In genomic region chr3:142440191-142440590, GRCm38 (mm10) we compare ENCODE assay signal across 12 mouse cellular contexts. TPM values are rescaled to one million over a fixed set of nuclear protein-coding genes. Genes with fewer than 3 reads are reported as not detected.
DNase-seq lines count a peak whose midpoint lies in the region; ATAC-seq lines count a peak whose summit lies in the region.
"Had no signal": no experiment of that assay in that cellular context is flagged by ENCODE, and none has a peak within 500 bp of the region (broad histone marks: within the 10 kb centered on the region; RNA-seq: fewer than 3 reads in every experiment).

No protein-coding gene starts in this region.

- no peaks in the 10 kb centered on the region for H3K27me3 ChIP-seq in kidney, embryonic 16.5 days (ENCODE audit: insufficient read depth, low read length)
- H3K27me3 ChIP-seq in heart, embryonic 16.5 days (ENCODE audit: control insufficient read depth, insufficient read depth, low read length), result no peaks in the 10 kb centered on the region
- H3K27me3 ChIP-seq in hindbrain, embryonic 11.5 days (ENCODE audit: control insufficient read depth, insufficient read depth, low read length), result no peaks in the 10 kb centered on the region

- DNase-seq in kidney, postnatal 10 days, result no peak
- peak; percentile 80 for DNase-seq in Muller cell, postnatal 12 days (ENCODE audit: inconsistent ontology term)
- DNase-seq in right cerebral cortex, postnatal 25 days, result no peak
- DNase-seq in hindbrain, embryonic 11.5 days (ENCODE audit: low spot score), result no peak
- DNase-seq: cerebellum, adult 11-12 months; forebrain, postnatal 0 days; right cerebral cortex, postnatal 4 days had no signal

- no peaks in the 10 kb centered on the region for H3K9me3 ChIP-seq in kidney, embryonic 16.5 days (ENCODE audit: low read length)
- H3K9me3 ChIP-seq in heart, embryonic 16.5 days (replicated peaks; ENCODE audit: control insufficient read depth, low read length), result no peaks in the 10 kb centered on the region
- H3K9me3 ChIP-seq in hindbrain, embryonic 11.5 days (ENCODE audit: control insufficient read depth, low read length), result no peaks in the 10 kb centered on the region
- H3K9me3 ChIP-seq: liver, embryonic 15.5 days; megakaryocyte, embryonic 14.5 days had no signal

- WGBS in kidney, embryonic 16.5 days, result 31% methylated on average over 4 of the region's 4 CpGs
- WGBS in heart, embryonic 16.5 days, result 9% methylated on average over 4 of the region's 4 CpGs
- WGBS in hindbrain, embryonic 11.5 days, result 69% methylated on average over 4 of the region's 4 CpGs

- H3K36me3 ChIP-seq in kidney, embryonic 16.5 days (ENCODE audit: insufficient read depth, low read length), result no peaks in the 10 kb centered on the region
- no peaks in the 10 kb centered on the region for H3K36me3 ChIP-seq in heart, embryonic 16.5 days (ENCODE audit: control insufficient read depth, insufficient read depth)
- H3K36me3 ChIP-seq in hindbrain, embryonic 11.5 days (ENCODE audit: control insufficient read depth, insufficient read depth, low read length), result no peaks in the 10 kb centered on the region
- H3K36me3 ChIP-seq: liver, embryonic 15.5 days had no signal

- peak overlapping the region; percentile 31; the same call in 1 of the 2 replicates for H3K4me2 ChIP-seq in kidney, embryonic 16.5 days (replicated peaks; ENCODE audit: low read depth, low read length)
- H3K4me2 ChIP-seq in heart, embryonic 16.5 days (ENCODE audit: low read depth, low read length), result peak overlapping the region; percentile 56
- no peak overlapping the region for H3K4me2 ChIP-seq in hindbrain, embryonic 11.5 days (replicated peaks; ENCODE audit: low read depth, low read length)
- H3K4me2 ChIP-seq: liver, embryonic 15.5 days had no signal

- H3K27ac ChIP-seq in kidney, embryonic 16.5 days (ENCODE audit: low read length), result peak overlapping the region; percentile 83; the same call in 1 of the 2 replicates
- H3K27ac ChIP-seq in brown adipose tissue, adult 24 weeks (replicated peaks; ENCODE audit: low read depth, low read length), result peak overlapping the region; percentile 67
- peak overlapping the region; percentile 98 for H3K27ac ChIP-seq in heart, embryonic 16.5 days (ENCODE audit: low read length)
- H3K27ac ChIP-seq in hindbrain, embryonic 11.5 days (ENCODE audit: low read depth, low read length), result no peak overlapping the region
- H3K27ac ChIP-seq: liver, embryonic 15.5 days had no signal

- H3K4me3 ChIP-seq in kidney, embryonic 16.5 days (ENCODE audit: low read length), result no peak overlapping the region
- no peak overlapping the region for H3K4me3 ChIP-seq in brown adipose tissue, adult 24 weeks (ENCODE audit: insufficient read depth, low read depth, low read length)
- peak overlapping the region; percentile 21; the same call in 1 of the 2 replicates for H3K4me3 ChIP-seq in heart, embryonic 16.5 days (ENCODE audit: low read length)
- H3K4me3 ChIP-seq in hindbrain, embryonic 11.5 days (ENCODE audit: low read depth, low read length), result no peak overlapping the region
- H3K4me3 ChIP-seq: liver, embryonic 15.5 days had no signal

- peaks cover 48% of the 10 kb centered on the region for H3K4me1 ChIP-seq in kidney, embryonic 16.5 days (ENCODE audit: insufficient read depth, low read length)
- no peaks in the 10 kb centered on the region; the same call in 1 of the 2 replicates for H3K4me1 ChIP-seq in brown adipose tissue, adult 24 weeks (ENCODE audit: control insufficient read depth, insufficient read depth, insufficient read length, low read length)
- H3K4me1 ChIP-seq in heart, embryonic 16.5 days (ENCODE audit: control insufficient read depth, insufficient read depth, low read length), result peaks cover 41% of the 10 kb centered on the region
- no peaks in the 10 kb centered on the region for H3K4me1 ChIP-seq in hindbrain, embryonic 11.5 days (replicated peaks; ENCODE audit: control insufficient read depth, insufficient read depth, low read length)
- H3K4me1 ChIP-seq: liver, embryonic 15.5 days had no signal

- no peak overlapping the region for H3K9ac ChIP-seq in kidney, embryonic 16.5 days (replicated peaks; ENCODE audit: low read length)
- H3K9ac ChIP-seq in heart, embryonic 16.5 days (ENCODE audit: low read length), result peak overlapping the region; percentile 57
- H3K9ac ChIP-seq in hindbrain, embryonic 11.5 days (ENCODE audit: low read depth, low read length), result no peak overlapping the region
- H3K9ac ChIP-seq: forebrain, postnatal 0 days; liver, embryonic 15.5 days had no signal

- no peak for ATAC-seq in kidney, embryonic 16.5 days (ENCODE audit: low FRiP score, low TSS enrichment)
- 0 out of 2 replicates have a peak, but pooled peaks have one; percentile 41 for ATAC-seq in heart, embryonic 16.5 days (replicated peaks; ENCODE audit: extremely low read depth, insufficient read depth, low FRiP score)
- ATAC-seq in hindbrain, embryonic 11.5 days (ENCODE audit: low FRiP score), result no peak
- ATAC-seq: forebrain, postnatal 0 days had no signal

RNA-seq across cellular contexts. Expression of gene Pdlim5, which starts 44.7 kb away (rescaled TPM):
- polyA plus RNA-seq in kidney, embryonic 16.5 days (2015; fragmentation: Nextera tagmentation; extraction: Ambion mirVana), result 47.9 and 50.7 TPM in 2 replicates
- polyA plus RNA-seq in brown adipose tissue, adult 24 weeks (2012; ENCODE audit: insufficient read depth, insufficient read length, missing spikeins), result 26.9 and 32.0 TPM in 2 replicates
- polyA plus RNA-seq in heart, embryonic 16.5 days (2015; fragmentation: Nextera tagmentation; extraction: Ambion mirVana), result 235 and 246 TPM in 2 replicates
- polyA plus RNA-seq in hindbrain, embryonic 11.5 days (2014; fragmentation: Nextera tagmentation; extraction: Ambion mirVana), result 20.4 and 21.8 TPM in 2 replicates

RNA-seq across cellular contexts. Expression of gene Gbp5, which starts 53.6 kb away (rescaled TPM):
- 0.05 TPM in 1 of 2 replicates, not detected in the other for polyA plus RNA-seq in kidney, embryonic 16.5 days (2015; fragmentation: Nextera tagmentation; extraction: Ambion mirVana)
- polyA plus RNA-seq in brown adipose tissue, adult 24 weeks (2012; ENCODE audit: insufficient read depth, insufficient read length, missing spikeins), result 3.0 and 4.7 TPM in 2 replicates
- 0.19 and 0.21 TPM in 2 replicates for polyA plus RNA-seq in heart, embryonic 16.5 days (2015; fragmentation: Nextera tagmentation; extraction: Ambion mirVana)
- 0.19 TPM in 1 of 2 replicates, not detected in the other for polyA plus RNA-seq in hindbrain, embryonic 11.5 days (2014; fragmentation: Nextera tagmentation; extraction: Ambion mirVana)
